Mouse (Mus musculus) heart, postnatal 25 days (tissue): ENCODE measurements around the gene Cdr2l. TPM values are rescaled to one million over a fixed set of nuclear protein-coding genes. Genes with fewer than 3 reads are reported as not detected.
A peak's percentile ranks its signal among the peaks of the same experiment; 100 is the strongest.

Experiments
- DNase-seq: peaks from one replicate; pipeline ENCODE4 v3.0.0; 2022; ENCODE audit warnings: low spot score
- intact Hi-C: fragments of 180-260 bp; cut with DNase I; formaldehyde crosslinking; loops from one replicate; pipeline ENCODE4 v1.15.1; 2025
- total RNA-seq, 2 experiments: library from RNA; stranded (reverse); gene quantifications; 2 replicates each; pipeline ENCODE4 v1.2.3; 2021

Gene Cdr2l
- total RNA-seq, 2 experiments from 2014 or later: 5.5 to 6.6 TPM

DNA sequence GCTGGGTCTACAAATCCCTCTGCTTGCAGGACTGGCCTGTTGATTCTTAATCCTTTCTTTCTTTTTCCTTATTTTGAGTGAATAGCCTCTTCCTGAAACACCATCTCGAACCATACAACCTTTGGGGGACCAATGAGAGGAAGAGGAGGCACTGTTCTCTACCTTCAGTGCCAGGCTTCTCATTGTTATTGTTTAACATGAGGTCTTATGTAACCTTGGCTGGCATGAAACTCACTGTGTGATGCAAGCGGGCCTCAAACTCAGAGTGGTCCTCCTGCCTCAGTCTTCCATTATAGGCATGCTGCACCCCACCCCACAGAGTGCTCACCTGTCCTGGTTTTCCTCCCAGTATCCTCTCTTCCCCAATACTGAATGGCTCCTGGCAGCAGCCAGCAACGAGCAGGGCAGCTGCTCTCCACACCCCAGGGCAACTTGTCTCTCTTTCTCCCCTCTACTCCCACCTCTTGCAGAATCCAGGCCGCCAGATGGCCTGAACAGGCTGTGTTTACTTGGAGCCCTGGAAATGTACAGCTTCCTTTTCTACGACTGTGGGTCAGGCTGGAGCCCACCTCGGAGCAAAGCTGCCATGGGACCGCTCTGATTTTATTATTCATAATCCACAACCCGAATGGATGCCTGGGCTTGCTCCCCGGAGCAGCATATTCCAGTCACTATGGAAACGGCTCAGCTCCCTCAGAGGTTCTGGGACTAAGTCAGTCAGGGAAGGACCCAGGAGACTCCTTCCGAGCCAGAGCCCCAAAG lies 19.1 kb downstream of the Cdr2l start:
- intact Hi-C loops: no loop called here

DNA sequence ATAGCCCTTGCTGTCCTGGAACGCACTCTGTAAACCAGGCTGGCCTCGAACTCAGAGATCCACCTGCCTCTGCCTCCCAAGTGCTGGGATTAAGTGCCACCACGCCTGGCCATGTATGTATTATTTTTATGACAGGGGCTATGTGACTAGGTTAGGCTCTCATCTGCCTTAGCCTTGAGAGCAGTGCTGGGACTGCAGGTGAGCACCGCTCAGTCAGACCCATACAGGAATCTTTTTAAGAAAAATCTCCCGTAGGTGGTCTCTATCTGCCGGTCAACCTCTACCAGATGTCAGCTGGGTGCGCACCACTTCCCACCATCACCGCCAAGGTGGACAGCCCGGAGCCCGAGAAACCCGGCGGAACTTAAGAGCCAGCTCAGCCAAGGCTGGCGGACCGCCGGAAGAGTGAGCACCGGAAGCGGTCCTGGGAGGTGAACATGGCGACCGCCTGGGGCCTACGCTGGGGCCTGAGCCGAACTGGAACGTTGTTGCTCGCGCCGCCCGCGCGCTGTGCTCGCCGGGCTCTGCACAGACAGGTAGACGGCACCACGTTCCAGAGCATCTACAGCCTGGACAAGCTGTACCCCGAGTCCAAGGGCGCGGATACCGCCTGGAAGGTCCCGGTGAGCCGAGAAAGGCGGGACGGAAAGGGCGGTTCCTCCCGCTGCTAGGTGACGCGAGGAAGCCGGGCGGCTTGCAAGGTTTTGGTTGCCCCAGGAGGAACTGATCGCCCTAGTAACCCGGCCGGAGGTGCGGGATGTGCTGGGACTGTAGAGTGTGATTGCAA lies 21.8 kb downstream of the Cdr2l start, which contains the start of gene Mrpl58:
TSS of gene Mrpl58 (plus strand) at position 415 of the 787 bp plus-strand sequence.
- peak; percentile 77 for DNase-seq
- intact Hi-C loops: no loop called here

More for the DNA sequence above, 19.1 kb downstream of the Cdr2l start:
- DNase-seq: no peak

DNA sequence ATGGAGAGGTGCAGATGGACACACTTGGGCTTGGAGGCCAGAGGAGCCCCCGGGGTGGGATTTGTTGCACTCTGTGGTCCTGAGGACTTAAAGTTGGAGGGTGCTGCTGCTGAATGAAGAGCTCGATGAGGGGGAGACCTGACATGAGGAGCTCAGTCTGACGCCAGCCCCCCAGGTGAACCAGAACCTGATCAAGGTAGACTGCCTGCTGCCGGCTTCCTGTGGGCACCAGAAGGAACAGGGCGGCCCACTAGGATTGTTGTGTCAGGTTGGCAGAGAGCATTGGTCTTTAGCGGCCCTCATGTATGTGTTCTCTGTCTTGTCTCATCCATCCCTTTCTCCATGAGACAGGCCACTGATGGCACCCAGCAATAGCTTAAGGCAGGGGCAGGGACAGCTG lies 24.0 kb downstream of the Cdr2l start:
- intact Hi-C loops: no loop called here
- DNase-seq: no peak

DNA sequence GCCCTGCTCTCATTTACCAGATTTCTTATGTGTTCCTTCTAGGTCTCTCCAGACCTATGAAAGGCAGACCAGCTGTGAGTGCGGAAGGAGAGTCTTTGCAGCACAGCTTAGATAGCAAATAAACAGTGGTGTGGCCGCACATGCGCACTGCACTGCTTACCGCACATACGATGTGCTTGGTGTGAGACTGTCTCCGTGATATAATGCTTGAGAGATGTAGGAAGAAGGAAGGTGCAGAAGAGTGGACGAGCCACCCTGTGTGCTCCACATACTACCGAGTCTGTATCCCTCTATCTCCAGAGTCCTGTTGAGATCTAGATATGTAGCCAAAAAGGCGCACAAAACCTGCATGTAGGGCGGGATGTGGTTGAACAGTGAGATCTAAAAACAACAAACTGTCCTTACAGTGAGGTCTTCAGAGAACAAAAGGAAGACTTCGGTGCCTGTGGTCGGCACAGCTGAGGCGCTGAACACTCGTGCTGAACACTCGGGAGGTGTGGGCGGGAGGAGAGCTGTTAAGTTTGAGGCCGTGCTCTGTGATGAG lies 25.2 kb downstream of the Cdr2l start:
- intact Hi-C loops: no loop called here
- no peak for DNase-seq

DNA sequence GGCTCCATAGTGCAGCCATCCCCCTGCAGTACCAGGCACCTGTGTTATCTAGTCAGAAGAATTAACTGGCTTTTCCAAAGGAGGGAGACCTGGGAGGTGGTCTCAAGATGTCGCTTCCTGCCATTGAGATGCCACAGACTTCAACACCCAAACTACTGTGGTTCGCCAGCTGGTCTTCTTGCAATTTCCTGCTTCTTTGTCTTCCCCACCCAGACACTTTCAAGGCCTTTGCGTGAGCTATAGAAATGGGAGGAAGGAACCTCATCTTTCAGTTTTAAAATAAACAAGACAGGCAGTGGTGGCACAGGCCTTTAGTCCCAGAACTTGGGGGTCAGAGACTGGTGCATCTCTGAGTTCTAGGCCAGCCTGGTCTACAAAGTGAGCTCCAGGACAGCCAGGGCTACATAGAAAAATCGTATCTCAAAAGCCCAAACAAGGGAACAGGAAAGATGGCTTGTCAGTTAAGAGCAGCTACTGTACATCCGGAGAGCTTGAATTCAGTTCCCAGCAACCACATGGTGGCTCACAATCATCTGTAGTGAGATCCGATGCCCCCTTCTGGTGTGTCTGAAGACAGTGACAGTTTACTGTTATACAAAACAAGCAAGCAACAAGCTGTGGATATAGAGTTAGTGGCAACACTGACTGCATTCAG lies 26.7 kb downstream of the Cdr2l start:
- intact Hi-C loops: no loop called here
- no peak for DNase-seq

DNA sequence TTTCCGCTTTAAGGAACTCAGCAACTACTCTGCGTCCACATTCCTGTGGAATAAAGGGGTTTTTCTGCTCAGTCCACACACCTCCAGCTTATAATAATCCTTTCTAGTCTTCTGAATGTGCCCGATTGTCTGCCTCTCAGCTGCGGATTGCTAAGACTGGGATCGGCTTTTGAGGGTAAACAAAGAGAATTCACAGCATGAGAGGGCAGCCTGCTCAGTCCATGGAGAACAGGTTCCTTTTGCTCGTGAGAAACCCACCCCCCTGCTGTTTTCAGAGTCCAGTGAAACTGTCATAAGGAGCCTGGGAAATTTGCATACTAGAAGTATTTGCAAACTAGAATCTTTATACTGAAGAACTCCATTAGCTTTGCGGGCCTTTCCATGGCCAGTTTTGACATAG lies 27.8 kb downstream of the Cdr2l start:
- no peak for DNase-seq
- intact Hi-C loops: no loop called here

DNA sequence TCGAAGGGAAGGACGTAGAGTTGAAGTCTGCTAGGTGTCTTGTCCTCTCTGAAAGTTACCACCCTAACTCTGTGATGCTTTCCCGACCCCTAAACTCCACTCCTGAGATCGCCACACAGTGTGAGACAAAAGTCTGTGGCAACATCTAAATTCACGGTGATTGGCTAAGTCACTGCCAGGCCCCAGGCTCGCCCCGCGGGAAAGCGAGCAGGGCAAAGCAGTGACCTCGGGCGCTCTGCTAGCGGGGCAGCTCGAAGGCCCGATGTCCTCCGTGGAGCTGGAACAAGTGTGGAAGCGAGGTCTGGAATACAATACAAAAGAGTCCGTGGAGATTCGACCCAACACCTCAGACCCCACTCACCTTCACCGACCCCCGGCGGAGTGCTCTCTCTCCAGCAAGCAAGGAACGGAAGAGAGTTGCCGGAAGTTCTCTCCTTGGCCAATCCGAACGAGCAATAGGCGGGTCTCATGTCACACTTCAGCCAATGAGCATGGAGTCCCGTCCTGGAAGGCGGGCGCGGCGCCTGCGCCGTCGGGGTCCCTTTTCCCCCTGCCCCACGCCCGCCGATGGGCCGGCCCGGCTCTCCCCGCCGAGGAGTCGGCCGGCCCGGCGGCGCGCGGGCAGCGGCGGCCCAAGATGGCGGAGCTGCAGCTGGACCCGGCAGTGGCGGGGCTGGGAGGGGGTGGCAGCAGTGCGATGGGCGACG lies 38.0 kb downstream of the Cdr2l start, which contains the start of the genes Atp5h and Kctd2:
TSS of gene Atp5h (minus strand) at position 432 of the 707 bp plus-strand sequence.
TSS of gene Kctd2 (plus strand) at position 598 of the 707 bp plus-strand sequence.
- intact Hi-C loops: loop anchor here (2.0 kb wide), 1 partner anchor 55 kb away; the partner anchor contains the start of gene Armc7
- peak; percentile 95 for DNase-seq

DNA sequence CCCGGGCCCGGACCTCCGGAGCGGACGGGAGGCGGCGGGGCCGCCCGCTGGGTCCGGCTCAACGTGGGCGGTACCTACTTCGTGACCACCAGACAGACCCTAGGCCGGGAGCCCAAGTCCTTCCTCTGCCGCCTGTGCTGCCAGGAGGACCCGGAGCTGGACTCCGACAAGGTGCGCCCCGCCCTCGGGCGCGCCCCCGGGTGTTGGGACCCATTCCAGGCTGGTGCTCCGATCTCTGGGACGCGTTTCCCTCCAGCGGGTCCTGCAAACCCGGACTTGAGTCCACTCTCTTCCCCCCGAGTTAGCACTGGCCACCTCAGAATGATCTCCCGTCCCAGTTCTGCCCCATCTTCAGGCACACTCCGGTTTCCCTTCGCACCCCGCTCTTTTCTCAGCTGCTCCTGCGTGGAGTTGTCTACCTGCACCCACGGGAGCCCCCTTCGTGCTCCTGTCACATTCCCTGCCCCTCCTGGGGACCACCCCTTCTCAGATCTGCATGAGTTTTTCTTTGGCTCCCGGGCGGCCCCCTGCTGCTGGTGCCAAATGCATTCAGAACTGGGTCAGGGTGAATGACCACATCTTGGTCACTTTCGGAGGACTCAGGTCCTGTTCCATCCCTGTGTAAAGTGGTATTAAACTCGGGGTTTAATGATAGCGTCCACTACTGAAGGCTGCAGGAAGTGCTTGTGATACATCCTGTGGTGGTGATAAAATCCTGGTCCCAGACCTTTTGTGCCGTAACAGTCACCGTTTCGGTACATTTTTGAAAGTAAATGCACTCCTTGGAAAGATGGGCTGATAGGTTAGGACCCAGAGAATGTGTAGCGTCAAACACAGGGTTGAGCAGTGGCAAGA lies 38.8 kb downstream of the Cdr2l start:
- intact Hi-C loops: loop anchor here (2.0 kb wide), 1 partner anchor 54 kb away; the partner anchor contains the start of gene Armc7
- peak; percentile 34 for DNase-seq

DNA sequence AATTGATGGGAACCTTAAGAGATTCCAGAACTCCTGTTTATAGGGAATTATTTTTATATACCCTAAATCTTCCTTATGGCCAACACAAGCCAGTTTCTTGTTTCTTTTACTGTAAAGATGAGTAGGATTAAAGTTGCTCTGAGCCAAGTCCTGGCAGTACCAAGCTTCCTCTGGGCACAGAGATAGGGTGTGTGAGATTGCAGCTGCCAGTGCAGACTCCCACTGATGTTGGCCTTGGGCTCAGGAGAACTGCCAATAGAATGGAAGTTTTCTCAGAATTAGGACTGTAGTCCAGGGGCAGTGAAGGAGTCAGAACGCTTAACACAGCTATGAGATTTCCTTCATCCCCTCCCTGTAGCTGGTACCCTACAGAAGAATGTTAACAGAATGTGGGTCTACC lies 39.6 kb downstream of the Cdr2l start:
- intact Hi-C loops: loop anchor here (2.0 kb wide), 1 partner anchor 53 kb away; the partner anchor contains the start of gene Armc7
- no peak for DNase-seq

DNA sequence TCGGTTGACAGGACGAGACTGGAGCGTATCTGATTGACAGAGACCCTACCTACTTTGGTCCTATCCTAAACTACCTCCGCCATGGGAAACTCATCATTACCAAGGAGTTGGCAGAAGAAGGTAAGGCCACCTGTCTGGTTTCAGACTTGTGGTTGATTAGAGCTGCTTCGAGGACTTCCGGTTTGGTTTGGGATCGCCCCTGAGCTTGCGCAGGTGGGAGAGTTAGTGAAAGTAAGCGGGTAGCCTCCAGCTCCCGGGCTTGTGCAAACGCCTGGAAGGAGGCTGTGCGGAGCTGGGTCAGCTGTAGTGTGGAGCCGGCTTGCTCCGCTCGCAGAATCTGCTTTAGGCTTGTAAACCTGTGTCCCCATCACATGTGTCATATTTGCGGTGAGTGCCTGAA lies 40.3 kb downstream of the Cdr2l start:
- intact Hi-C loops: loop anchor here (2.0 kb wide), 1 partner anchor 53 kb away; the partner anchor contains the start of gene Armc7
- DNase-seq: no peak

DNA sequence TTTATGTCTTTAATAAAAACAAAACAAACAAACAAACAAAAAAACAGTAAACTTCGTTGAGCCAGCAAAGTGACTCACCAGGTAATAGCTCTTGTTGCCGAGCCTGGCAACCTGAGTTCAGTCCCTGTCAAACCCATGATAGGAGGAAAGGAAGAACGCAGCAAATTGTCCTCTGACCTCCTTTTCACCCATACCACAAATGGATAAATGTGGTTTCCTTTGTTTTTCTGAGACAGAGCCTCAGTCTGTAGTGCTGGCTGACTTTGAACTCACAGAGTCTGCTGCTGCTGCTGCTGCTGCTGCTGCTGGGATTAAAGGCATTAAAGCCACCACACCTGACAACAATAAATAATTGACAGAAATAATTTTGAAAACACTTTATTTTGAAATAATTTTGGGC lies 41.4 kb downstream of the Cdr2l start:
- no peak for DNase-seq
- intact Hi-C loops: no loop called here

DNA sequence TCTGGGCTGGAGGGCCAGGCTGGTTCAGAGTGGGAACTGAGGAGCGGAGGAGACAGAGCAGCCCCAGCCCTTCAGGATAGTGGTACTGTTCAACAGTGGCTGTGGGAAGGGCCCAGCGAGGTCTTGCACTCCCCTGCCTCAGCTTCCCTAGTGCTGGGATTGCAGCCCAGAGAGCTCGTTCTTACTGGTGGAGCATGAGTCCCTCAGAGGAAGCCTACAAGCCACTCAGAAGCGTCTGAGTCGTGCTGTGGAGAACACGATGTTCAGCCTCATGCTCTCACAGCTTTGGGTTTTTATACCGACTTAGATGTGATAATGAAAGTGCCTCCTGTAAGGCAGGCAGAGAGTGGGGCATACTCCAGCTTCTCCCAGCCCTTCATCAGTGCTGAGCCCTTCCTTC lies 43.0 kb downstream of the Cdr2l start:
- no peak for DNase-seq
- intact Hi-C loops: loop anchor here (5.0 kb wide), 2 partner anchors 67 to 178 kb away; partner anchors contain the start of genes Gga3 and Mrps7

DNA sequence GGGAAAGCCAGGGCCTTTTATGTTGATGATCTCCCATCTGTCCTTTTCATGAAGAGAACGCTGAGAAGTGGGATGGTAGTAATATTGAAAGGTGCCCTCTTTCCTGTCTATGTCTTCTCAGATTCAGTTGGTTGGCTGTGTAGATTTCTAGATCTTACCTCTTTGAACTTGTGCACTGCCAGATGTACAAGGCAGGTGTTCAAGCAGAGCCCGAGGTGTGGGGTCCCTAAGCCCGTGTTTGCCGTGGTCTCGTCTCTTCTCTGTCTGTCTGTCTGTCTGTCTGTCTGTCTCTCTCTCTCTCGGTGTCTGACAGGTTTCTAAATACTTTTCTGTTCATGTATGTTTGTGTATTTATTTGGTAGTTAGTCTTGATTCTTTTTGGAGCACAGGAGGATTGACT lies 44.0 kb downstream of the Cdr2l start:
- no peak for DNase-seq
- intact Hi-C loops: loop anchor here (5.0 kb wide), 2 partner anchors 68 to 177 kb away; partner anchors contain the start of genes Gga3 and Mrps7

DNA sequence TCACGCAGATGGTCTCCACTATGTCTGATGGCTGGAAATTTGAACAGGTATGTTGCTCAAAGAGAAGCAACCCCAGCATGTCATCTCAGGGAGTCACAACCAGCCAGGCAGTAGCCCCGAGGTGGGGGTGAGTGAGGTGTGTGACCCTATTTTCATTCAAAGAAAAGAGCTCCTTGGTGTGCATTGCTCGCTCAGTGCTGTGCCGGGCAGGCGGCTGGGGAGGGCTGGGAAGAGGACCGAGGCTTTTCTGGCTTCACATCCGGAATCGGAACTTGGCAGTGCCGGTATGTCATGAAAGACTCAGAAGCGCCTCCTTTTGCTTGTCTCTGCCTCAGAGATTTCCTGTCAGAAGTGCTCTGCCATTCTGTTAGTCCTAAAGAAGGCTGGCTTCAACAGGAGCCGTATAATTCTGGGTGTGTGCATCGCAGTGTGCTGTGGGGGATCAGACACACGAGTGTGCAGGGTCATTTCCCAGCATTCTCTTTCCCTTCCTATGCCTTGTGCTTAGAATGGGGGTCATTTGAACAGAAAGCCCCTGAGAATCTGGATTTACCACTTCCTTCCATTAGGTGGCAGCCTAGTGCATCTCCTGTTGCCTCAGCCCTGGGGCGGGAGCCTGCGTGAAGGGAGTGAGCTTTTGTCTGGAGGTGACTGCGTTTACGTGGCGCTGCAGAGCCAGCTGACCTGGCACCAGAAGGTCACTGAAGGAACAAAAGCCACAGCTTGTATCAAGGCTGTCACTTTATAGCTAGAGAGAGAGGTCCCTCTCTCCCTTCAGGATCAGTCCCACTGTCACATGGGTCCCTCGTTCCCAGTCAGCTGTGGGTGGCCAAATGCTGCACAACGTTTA lies 46.0 kb downstream of the Cdr2l start:
- intact Hi-C loops: loop anchor here (1.0 to 5.0 kb wide), 3 partner anchors 46 to 175 kb away; partner anchors contain the start of genes Gga3 and Mrps7
- peak; percentile 50 for DNase-seq

DNA sequence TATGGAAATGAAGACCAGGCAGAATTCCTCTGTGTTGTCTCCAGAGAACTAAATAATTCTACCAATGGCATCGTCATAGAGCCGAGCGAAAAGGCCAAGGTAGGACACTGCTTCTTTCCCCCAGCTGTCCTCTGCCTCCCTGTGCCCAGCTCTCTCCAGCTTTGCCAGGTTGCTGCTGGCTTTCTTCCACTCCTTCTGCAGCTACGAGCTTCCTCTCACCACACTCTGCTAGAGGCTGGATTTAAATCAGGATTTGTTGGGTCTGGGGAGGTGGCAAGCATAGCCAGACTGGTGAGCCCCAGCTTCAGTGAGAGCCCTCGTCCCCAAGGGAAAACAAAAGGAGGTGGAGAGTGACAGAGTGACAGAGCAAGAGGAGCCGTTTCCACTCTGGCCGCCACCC lies 47.6 kb downstream of the Cdr2l start:
- no peak for DNase-seq
- intact Hi-C loops: loop anchor here (5.0 kb wide), 2 partner anchors 72 to 173 kb away; partner anchors contain the start of genes Gga3 and Mrps7

DNA sequence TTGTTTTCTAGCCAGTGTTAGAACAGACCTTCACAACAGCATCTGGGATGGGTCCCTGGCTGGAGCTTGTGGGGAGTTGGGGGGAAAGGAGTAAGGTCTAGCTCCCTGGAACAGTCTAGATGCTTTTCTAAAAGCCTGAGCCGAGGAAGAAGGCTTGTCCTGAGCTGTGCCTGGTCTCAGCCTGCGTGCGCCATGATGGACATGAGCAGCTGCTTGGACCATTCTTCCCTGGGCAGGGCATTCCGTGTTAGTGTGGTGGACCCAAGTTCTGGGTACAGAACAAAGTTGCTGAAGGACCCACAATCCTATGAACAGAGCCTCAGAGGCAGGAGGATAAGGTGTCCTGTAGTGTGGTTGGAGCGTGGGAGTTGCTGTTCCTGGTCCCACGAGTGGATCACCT lies 48.8 kb downstream of the Cdr2l start:
- DNase-seq: no peak
- intact Hi-C loops: no loop called here

DNA sequence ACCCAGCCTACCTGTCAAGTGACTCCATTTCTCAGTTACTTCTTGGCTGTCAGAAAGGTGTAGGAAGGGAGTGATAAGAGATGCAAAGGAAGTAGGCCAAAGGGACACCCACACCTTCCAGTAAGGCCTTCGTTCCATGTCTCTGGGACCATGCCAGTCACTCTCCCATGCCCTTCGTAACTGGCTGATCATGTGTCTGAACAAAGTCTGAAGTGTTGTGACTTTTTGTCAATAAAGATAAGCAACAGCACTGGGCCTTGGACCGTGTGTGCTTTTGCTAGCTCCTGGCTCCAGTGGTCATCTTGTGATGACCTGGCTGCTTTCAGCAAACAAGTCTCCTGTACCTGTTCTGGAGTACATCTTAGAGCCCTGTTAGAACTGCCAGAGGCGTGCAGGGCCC lies 51.1 kb downstream of the Cdr2l start:
- DNase-seq: no peak
- intact Hi-C loops: no loop called here
